Mouse (Mus musculus): ENCODE measurements at regions not wholly inside any gene's neighbourhood (a gene's known extent, or its start where the extent isn't known, plus 50 kb on each side); places are given as distances from the start of the nearest gene placed in this dataset.

- Histone ChIP-seq H3K36me3 (ENCODE audit: control insufficient read depth, insufficient read depth, low read length) (no peaks in the 10 kb centered on the region), H3K4me1 (ENCODE audit: control insufficient read depth, insufficient read depth, insufficient read length) (no peaks in the 10 kb centered on the region), H3K27me3 (ENCODE audit: control insufficient read depth, insufficient read depth, low read length) (peaks cover 24% of the 10 kb centered on the region), H3K27ac (ENCODE audit: insufficient read depth, low read length) (no peak overlapping the region), H3K4me3 (ENCODE audit: extremely low read depth, insufficient read depth, insufficient read length) (no peak overlapping the region)
- no peak for DNase-seq (ENCODE audit: low read depth in 1 of 2, low spot score in 2 of 2)
- WGBS: 67% methylated on average over 5 of the region's 5 CpGs
- TF ChIP-seq POLR2A (IDR thresholded peaks at IDR 0.05; ENCODE audit: low read depth, low read length) (no peak), CTCF (IDR thresholded peaks at IDR 0.05; ENCODE audit: extremely low read depth, insufficient read depth, insufficient read length, insufficient replicate concordance) (no peak)
Measured at GRCm38 (mm10) chr14:64584221-64584620, 480.1 kb downstream of the Prss52 start.

DNA sequence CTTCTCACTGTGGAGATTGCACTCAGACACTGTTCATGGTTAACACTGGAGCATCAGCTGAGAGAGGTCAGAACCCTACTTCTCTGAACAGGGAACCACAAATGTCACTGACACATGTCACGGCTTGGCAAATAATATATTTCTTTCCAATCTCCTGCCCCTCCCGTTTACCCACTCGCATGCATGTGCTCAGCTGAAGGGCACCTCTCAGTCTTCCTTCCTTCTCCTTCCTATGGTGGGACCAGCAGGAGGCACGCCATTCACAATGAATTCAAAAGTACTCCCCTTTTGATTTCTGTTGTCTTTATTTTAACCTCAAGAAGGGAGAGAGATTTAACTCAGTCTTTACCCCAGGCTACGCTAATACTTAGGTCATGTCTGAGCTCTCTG lies 481.0 kb downstream of the Prss52 start:
- Histone ChIP-seq H3K27me3 (ENCODE audit: control insufficient read depth, insufficient read depth, low read length) (peaks cover 28% of the 10 kb centered on the region), H3K4me1 (ENCODE audit: control insufficient read depth, insufficient read depth, insufficient read length) (no peaks in the 10 kb centered on the region)
- 12% methylated on average over 5 of the region's 5 CpGs for WGBS

GRCm38 (mm10) chr14:64585471-64586192 lies 481.5 kb downstream of the Prss52 start:
- Histone ChIP-seq H3K27ac (ENCODE audit: insufficient read depth, low read length) (no peak overlapping the region), H3K4me3 (ENCODE audit: extremely low read depth, insufficient read depth, insufficient read length) (no peak overlapping the region), H3K27me3 (ENCODE audit: control insufficient read depth, insufficient read depth, low read length) (peaks cover 31% of the 10 kb centered on the region), H3K4me1 (ENCODE audit: control insufficient read depth, insufficient read depth, insufficient read length) (0 out of 2 replicates have a peak, but pooled peaks cover 1% of the 10 kb centered on the region), H3K36me3 (ENCODE audit: control insufficient read depth, insufficient read depth, low read length) (no peaks in the 10 kb centered on the region)
- WGBS: 13% methylated on average over 28 of the region's 28 CpGs
- TF ChIP-seq POLR2A (IDR thresholded peaks at IDR 0.05; ENCODE audit: low read depth, low read length): no peak
- no peak for TF ChIP-seq CTCF (IDR thresholded peaks at IDR 0.05; ENCODE audit: extremely low read depth, insufficient read depth, insufficient read length, insufficient replicate concordance)
- DNase-seq (ENCODE audit: low read depth in 1 of 2, low spot score in 2 of 2): no peak

More for the DNA sequence above, 481.0 kb downstream of the Prss52 start:
- Histone ChIP-seq H3K4me3 (ENCODE audit: extremely low read depth, insufficient read depth, insufficient read length) (no peak overlapping the region), H3K27ac (ENCODE audit: insufficient read depth, low read length) (no peak overlapping the region), H3K36me3 (ENCODE audit: control insufficient read depth, insufficient read depth, low read length) (no peaks in the 10 kb centered on the region)
- no peak for DNase-seq (ENCODE audit: low read depth in 1 of 2, low spot score in 2 of 2)
- TF ChIP-seq CTCF (IDR thresholded peaks at IDR 0.05; ENCODE audit: extremely low read depth, insufficient read depth, insufficient read length, insufficient replicate concordance): no peak
- no peak for TF ChIP-seq POLR2A (IDR thresholded peaks at IDR 0.05; ENCODE audit: low read depth, low read length)

GRCm38 (mm10) chr14:64586386-64586859 lies 482.3 kb downstream of the Prss52 start:
- no peak for TF ChIP-seq CTCF (IDR thresholded peaks at IDR 0.05; ENCODE audit: extremely low read depth, insufficient read depth, insufficient read length, insufficient replicate concordance)
- DNase-seq (ENCODE audit: low read depth in 1 of 2, low spot score in 2 of 2): no peak
- H3K36me3 ChIP-seq (ENCODE audit: control insufficient read depth, insufficient read depth, low read length): no peaks in the 10 kb centered on the region
- H3K27ac ChIP-seq (ENCODE audit: insufficient read depth, low read length): no peak overlapping the region
- H3K4me3 ChIP-seq (ENCODE audit: extremely low read depth, insufficient read depth, insufficient read length): no peak overlapping the region
- H3K4me1 ChIP-seq (ENCODE audit: control insufficient read depth, insufficient read depth, insufficient read length): 0 out of 2 replicates have a peak, but pooled peaks cover 2% of the 10 kb centered on the region
- peaks cover 36% of the 10 kb centered on the region for H3K27me3 ChIP-seq (ENCODE audit: control insufficient read depth, insufficient read depth, low read length)
- 15% methylated on average over 12 of the region's 12 CpGs for WGBS

- Histone ChIP-seq H3K36me3 (ENCODE audit: control insufficient read depth, insufficient read depth, low read length) (no peaks in the 10 kb centered on the region), H3K27ac (ENCODE audit: insufficient read depth, low read length) (no peak overlapping the region), H3K27me3 (ENCODE audit: control insufficient read depth, insufficient read depth, low read length) (peaks cover 37% of the 10 kb centered on the region), H3K4me3 (ENCODE audit: extremely low read depth, insufficient read depth, insufficient read length) (peak overlapping the region; percentile 53), H3K4me1 (ENCODE audit: control insufficient read depth, insufficient read depth, insufficient read length) (0 out of 2 replicates have a peak, but pooled peaks cover 2% of the 10 kb centered on the region)
- TF ChIP-seq POLR2A (IDR thresholded peaks at IDR 0.05; ENCODE audit: low read depth, low read length) (no peak), CTCF (IDR thresholded peaks at IDR 0.05; ENCODE audit: extremely low read depth, insufficient read depth, insufficient read length, insufficient replicate concordance) (no peak)
- 2% methylated on average over 58 of the region's 58 CpGs for WGBS
- DNase-seq (ENCODE audit: low read depth in 1 of 2, low spot score in 2 of 2): no peak
Measured at GRCm38 (mm10) chr14:64586860-64587698, 483.0 kb downstream of the Prss52 start.

- WGBS: 3% methylated on average over 40 of the region's 40 CpGs
- H3K27me3 ChIP-seq (ENCODE audit: control insufficient read depth, insufficient read depth, low read length): peaks cover 37% of the 10 kb centered on the region
- H3K4me3 ChIP-seq (ENCODE audit: extremely low read depth, insufficient read depth, insufficient read length): peak overlapping the region; percentile 53
- TF ChIP-seq POLR2A (IDR thresholded peaks at IDR 0.05; ENCODE audit: low read depth, low read length) (no peak), CTCF (IDR thresholded peaks at IDR 0.05; ENCODE audit: extremely low read depth, insufficient read depth, insufficient read length, insufficient replicate concordance) (no peak)
- H3K4me1 ChIP-seq (ENCODE audit: control insufficient read depth, insufficient read depth, insufficient read length): 0 out of 2 replicates have a peak, but pooled peaks cover 2% of the 10 kb centered on the region
- H3K27ac ChIP-seq (ENCODE audit: insufficient read depth, low read length): no peak overlapping the region
- no peaks in the 10 kb centered on the region for H3K36me3 ChIP-seq (ENCODE audit: control insufficient read depth, insufficient read depth, low read length)
- no peak for DNase-seq (ENCODE audit: low read depth in 1 of 2, low spot score in 2 of 2)
Measured at GRCm38 (mm10) chr14:64587699-64588434, 483.8 kb downstream of the Prss52 start.

Measured in spleen, adult 2 months (tissue).